Mouse (Mus musculus) hindlimb bud, embryonic 11.5 days (tissue): ENCODE measurements at regions not wholly inside any gene's neighbourhood (a gene's known extent, or its start where the extent isn't known, plus 50 kb on each side); places are given as distances from the start of the nearest gene placed in this dataset.

Source experiments
- DNase-seq: peaks from one replicate; pipeline ENCODE4 v3.0.0-alpha.2; 2012; ENCODE audit warnings: low read depth, low spot score; ENCODE audit errors: extremely low spot score

DNA sequence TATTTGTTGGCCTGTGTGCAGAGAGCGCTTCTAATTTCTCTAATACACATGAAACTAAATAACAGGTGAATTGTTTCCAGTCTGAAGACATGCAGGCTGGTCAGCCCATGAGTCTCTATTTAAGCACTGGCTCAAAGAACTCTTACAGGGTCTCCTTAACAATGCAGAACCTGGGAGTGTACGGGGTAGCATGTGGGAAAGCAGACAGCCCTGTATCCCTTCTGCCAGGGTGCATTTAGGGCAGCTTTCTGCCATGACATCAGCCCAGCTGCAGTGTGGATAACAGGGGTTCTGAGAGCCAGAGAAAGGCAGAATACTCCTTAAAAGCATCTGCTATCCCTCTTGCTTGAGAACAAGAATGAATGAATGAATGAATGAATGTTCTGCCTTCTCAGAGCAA is 164.7 kb downstream of the Grb14 start:
- DNase-seq, result no peak

DNA sequence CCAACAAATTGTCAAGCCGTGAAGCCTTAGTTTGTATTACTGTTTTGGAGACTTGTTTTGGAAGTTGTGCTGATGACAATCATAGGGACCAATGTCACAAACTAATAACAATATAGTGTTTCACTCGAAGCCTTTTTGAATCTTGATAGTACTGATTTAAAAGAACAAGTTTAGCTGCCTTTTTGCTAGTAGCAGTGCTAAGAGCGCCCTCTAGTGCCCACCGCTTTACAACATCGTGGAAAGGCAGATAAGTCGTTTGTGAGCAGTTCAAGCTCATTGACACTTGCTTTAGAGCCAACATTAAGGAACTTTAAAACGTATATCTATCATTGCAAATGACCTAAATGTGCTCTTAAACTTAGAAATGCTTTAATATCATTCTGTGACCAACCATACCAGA is 170.9 kb downstream of the Grb14 start:
- DNase-seq, result peak; percentile 57

DNA sequence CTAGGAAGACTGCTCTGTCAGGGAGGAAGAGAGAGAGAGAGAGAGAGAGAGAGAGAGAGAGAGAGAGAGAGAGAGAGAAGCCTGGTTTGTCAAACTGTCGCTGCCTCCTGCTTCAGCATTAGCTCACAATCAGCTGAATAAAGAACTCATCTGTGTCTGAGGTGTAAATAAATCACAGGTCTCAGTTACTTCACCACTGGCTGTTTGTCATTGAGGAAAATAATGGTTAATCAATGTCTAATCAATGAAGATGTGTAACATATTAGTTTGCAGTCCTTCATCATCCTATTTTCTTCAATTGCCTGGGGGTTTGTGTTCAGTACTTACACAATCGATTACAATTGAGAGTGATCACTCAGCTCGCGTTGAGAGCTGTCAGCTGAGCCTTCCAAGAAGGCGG is 171.9 kb downstream of the Grb14 start:
- DNase-seq, result no peak

DNA sequence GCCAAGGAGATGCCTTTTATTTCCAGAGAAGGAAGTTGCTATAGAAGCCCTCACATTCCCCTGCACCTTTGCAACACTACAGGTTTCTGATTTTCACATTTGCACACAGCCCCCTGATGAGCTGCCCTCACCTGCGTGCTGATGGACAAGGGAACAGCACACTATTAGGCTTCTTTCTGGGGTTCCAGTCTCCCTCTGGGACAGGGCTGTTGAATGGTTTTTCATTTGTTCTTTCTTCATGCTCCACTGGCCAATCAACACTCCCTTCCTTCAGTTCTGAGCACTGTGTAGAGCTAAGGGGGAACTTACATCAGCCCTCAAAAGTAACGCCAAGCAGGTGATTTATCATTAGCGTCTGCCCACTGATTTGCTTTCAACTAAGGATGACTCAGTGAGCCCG is 173.7 kb downstream of the Grb14 start:
- no peak for DNase-seq

DNA sequence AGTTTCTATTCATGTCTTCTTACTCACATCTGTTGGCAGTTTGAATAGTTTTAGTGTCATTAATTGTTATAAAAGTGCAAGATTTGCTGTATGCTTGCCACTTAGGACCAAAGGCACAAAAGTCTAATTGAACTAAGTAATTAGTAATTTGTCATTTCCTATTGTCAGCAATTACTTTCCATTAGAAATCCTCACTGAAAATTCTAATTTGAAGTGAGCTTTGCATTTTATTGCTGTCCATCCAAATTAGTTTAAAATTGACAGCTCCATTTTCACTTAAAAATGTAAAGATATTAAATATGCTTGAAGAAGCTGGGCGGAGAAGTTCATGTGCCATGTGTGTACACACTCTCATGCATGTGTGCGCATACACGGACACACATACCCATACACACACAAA is 174.1 kb downstream of the Grb14 start:
- DNase-seq, result no peak

DNA sequence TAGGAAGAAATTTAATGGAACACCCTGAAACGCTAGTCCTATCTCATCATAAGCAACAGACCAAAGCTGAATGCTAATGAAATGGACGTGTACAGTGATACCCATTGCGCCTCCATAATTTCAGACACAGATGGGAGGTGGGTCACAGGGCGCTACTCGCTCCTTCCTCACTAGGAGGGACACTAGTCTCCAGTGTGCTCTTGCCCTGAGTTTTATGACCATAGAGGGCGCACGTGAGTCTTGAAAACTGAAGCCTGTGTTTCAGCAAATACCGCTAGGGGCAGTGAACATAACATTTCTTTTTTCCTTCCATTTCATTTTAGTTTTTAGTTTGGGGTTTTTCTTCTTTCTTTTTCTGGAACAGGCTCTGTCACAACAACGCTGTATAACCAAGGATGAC is 200.3 kb downstream of the Grb14 start:
- no peak for DNase-seq

DNA sequence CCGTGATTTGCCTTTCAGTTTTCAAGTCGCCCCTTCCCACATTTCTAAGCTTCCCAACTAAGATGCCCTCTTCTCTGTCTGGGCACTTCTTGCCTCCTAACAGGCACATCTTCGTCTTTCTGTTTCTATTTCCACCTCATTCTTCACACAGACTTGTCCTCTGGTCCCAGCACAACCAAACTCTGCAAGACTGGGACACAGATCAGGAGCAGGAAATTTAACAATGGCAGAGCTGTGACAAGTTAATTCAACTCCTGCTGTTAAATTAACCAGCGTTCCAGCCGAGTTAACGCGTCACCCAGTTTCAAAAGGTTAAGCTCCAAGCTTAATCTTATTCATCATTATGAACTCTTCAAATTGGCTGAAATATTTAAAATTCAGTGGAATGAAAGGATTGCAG is 200.9 kb downstream of the Grb14 start:
- DNase-seq, result no peak

DNA sequence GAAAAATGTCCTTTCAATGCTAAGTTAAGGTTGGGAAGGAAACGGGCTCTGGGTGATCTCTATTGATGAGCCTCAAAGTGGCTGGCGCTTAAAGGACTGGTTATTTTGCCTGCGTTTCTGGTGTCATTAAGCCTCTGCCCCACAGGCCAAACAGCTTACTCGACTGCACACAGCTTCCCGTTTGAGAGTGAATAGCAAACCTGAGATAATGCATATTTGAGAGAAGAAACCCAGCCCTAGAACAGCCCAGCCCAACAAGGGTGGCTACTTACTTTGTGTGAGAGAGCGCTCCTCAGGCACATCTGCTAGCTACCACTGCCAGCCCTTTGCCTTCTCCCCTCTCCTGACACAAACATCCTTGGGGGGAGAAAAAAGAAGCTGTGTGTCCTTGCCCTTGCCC is 201.7 kb downstream of the Grb14 start:
- no peak for DNase-seq

DNA sequence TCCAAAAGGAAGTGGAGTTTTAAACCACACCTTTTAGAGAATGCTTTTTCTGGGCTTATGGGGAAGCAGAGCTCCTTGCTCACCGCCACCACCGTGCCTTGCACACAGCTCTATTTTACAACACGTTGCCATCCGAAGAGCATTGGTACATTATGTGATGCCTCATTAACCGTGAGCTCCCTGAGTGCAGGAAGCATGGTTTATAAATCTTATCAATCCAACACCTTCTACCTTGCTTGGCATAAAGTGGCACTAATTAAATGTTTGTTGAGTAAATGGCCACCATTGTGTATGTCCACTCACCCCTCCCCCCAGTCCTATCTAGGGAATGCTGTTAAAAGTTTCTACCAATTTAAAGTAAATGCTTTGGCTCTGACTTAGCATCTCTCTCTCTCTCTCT is 206.6 kb downstream of the Grb14 start:
- DNase-seq, result no peak
